Mouse (Mus musculus): ENCODE measurements around the gene Nlrc3. TPM values are rescaled to one million over a fixed set of nuclear protein-coding genes. Genes with fewer than 3 reads are reported as not detected.
"Not testable (repeated sequence)": the region's sequence is repeated elsewhere in the genome, so short reads cannot be mapped to it uniquely, and the experiment has no call there.

The Nlrc3 gene
- polyA plus RNA-seq, 1 experiment = not detected

GRCm38 (mm10) chr16:3983146-3983700 is 6.8 kb upstream of the Nlrc3 start:
- no peak for TF ChIP-seq GATA1 (IDR thresholded peaks at IDR 0.05; ENCODE audit: low read length)
- TF ChIP-seq TAL1 (IDR thresholded peaks at IDR 0.05; ENCODE audit: low read length) = no peak
- Histone ChIP-seq H3K4me1 (ENCODE audit: control insufficient read depth) (no peaks in the 10 kb centered on the region), H3K36me3 (ENCODE audit: control insufficient read depth) (peaks cover 99% of the 10 kb centered on the region), H3K9me3 (ENCODE audit: control insufficient read depth, low read length) (no peaks in the 10 kb centered on the region), H3K4me3 (replicated peaks) (no peak overlapping the region), H3K27me3 (ENCODE audit: control insufficient read depth) (no peaks in the 10 kb centered on the region)

- TF ChIP-seq GATA1 (IDR thresholded peaks at IDR 0.05; ENCODE audit: low read length) = no peak
- no peak for TF ChIP-seq TAL1 (IDR thresholded peaks at IDR 0.05; ENCODE audit: low read length)
Measured at GRCm38 (mm10) chr16:3982173-3982572, 5.7 kb upstream of the Nlrc3 start.

GRCm38 (mm10) chr16:3976712-3977111 is 280 bp upstream of the Nlrc3 start:
- no peaks in the 10 kb centered on the region for H3K27me3 ChIP-seq (ENCODE audit: control insufficient read depth)
- H3K36me3 ChIP-seq (ENCODE audit: control insufficient read depth) = peaks cover 43% of the 10 kb centered on the region
- no peak overlapping the region for H3K4me3 ChIP-seq (replicated peaks)
- peaks cover 18% of the 10 kb centered on the region for H3K4me1 ChIP-seq (ENCODE audit: control insufficient read depth)
- TF ChIP-seq TAL1 (IDR thresholded peaks at IDR 0.05; ENCODE audit: low read length) (no peak), GATA1 (IDR thresholded peaks at IDR 0.05; ENCODE audit: low read length) (no peak)
- H3K9me3 ChIP-seq (ENCODE audit: control insufficient read depth, low read length) = no peaks in the 10 kb centered on the region

More at GRCm38 (mm10) chr16:3982173-3982572, 5.7 kb upstream of the Nlrc3 start:
- Histone ChIP-seq H3K9me3 (ENCODE audit: control insufficient read depth, low read length) (no peaks in the 10 kb centered on the region), H3K4me1 (ENCODE audit: control insufficient read depth) (no peaks in the 10 kb centered on the region; the same call in 1 of the 2 replicates), H3K4me3 (replicated peaks) (no peak overlapping the region), H3K36me3 (ENCODE audit: control insufficient read depth) (peaks cover 98% of the 10 kb centered on the region), H3K27me3 (ENCODE audit: control insufficient read depth) (no peaks in the 10 kb centered on the region)

GRCm38 (mm10) chr16:3975658-3976057 is 774 bp downstream of the Nlrc3 start:
- peaks cover 18% of the 10 kb centered on the region for H3K4me1 ChIP-seq (ENCODE audit: control insufficient read depth)
- H3K27me3 ChIP-seq (ENCODE audit: control insufficient read depth) = no peaks in the 10 kb centered on the region
- TF ChIP-seq GATA1 (IDR thresholded peaks at IDR 0.05; ENCODE audit: low read length) (no peak), TAL1 (IDR thresholded peaks at IDR 0.05; ENCODE audit: low read length) (no peak)
- no peak overlapping the region for H3K4me3 ChIP-seq (replicated peaks)
- peaks cover 33% of the 10 kb centered on the region for H3K36me3 ChIP-seq (ENCODE audit: control insufficient read depth)
- no peaks in the 10 kb centered on the region for H3K9me3 ChIP-seq (ENCODE audit: control insufficient read depth, low read length)

- Histone ChIP-seq H3K4me1 (ENCODE audit: control insufficient read depth) (peaks cover 18% of the 10 kb centered on the region), H3K36me3 (ENCODE audit: control insufficient read depth) (peaks cover 21% of the 10 kb centered on the region)
- H3K27me3 ChIP-seq (ENCODE audit: control insufficient read depth); H3K9me3 ChIP-seq (ENCODE audit: control insufficient read depth, low read length); H3K4me3 ChIP-seq (replicated peaks): not testable (repeated sequence)
Measured at GRCm38 (mm10) chr16:3974456-3974855, 2.0 kb downstream of the Nlrc3 start.

GRCm38 (mm10) chr16:3965534-3965933 is 10.9 kb downstream of the Nlrc3 start:
- Histone ChIP-seq H3K4me3 (replicated peaks) (no peak overlapping the region), H3K9me3 (ENCODE audit: control insufficient read depth, low read length) (no peaks in the 10 kb centered on the region)
- TF ChIP-seq GATA1 (IDR thresholded peaks at IDR 0.05; ENCODE audit: low read length) = no peak

GRCm38 (mm10) chr16:3964990-3965389 is 11.4 kb downstream of the Nlrc3 start:
- no peaks in the 10 kb centered on the region for H3K27me3 ChIP-seq (ENCODE audit: control insufficient read depth)
- TF ChIP-seq GATA1 (IDR thresholded peaks at IDR 0.05; ENCODE audit: low read length) (no peak), TAL1 (IDR thresholded peaks at IDR 0.05; ENCODE audit: low read length) (no peak)
- no peaks in the 10 kb centered on the region for H3K36me3 ChIP-seq (ENCODE audit: control insufficient read depth)
- no peaks in the 10 kb centered on the region for H3K9me3 ChIP-seq (ENCODE audit: control insufficient read depth, low read length)
- no peak overlapping the region for H3K4me3 ChIP-seq (replicated peaks)
- no peaks in the 10 kb centered on the region for H3K4me1 ChIP-seq (ENCODE audit: control insufficient read depth)

More at GRCm38 (mm10) chr16:3965534-3965933, 10.9 kb downstream of the Nlrc3 start:
- no peaks in the 10 kb centered on the region for H3K36me3 ChIP-seq (ENCODE audit: control insufficient read depth)
- no peaks in the 10 kb centered on the region for H3K4me1 ChIP-seq (ENCODE audit: control insufficient read depth)
- no peaks in the 10 kb centered on the region for H3K27me3 ChIP-seq (ENCODE audit: control insufficient read depth)

- H3K27me3 ChIP-seq (ENCODE audit: control insufficient read depth) = no peaks in the 10 kb centered on the region
- H3K9me3 ChIP-seq (ENCODE audit: control insufficient read depth, low read length) = no peaks in the 10 kb centered on the region
- H3K36me3 ChIP-seq (ENCODE audit: control insufficient read depth) = no peaks in the 10 kb centered on the region
Measured at GRCm38 (mm10) chr16:3959261-3959660, 17.2 kb downstream of the Nlrc3 start.

GRCm38 (mm10) chr16:3956369-3956768 is 20.1 kb downstream of the Nlrc3 start:
- Histone ChIP-seq H3K4me1 (ENCODE audit: control insufficient read depth) (no peaks in the 10 kb centered on the region), H3K4me3 (replicated peaks) (no peak overlapping the region), H3K36me3 (ENCODE audit: control insufficient read depth) (no peaks in the 10 kb centered on the region), H3K27me3 (ENCODE audit: control insufficient read depth) (no peaks in the 10 kb centered on the region), H3K9me3 (ENCODE audit: control insufficient read depth, low read length) (no peaks in the 10 kb centered on the region)
- TF ChIP-seq TAL1 (IDR thresholded peaks at IDR 0.05; ENCODE audit: low read length) (no peak), GATA1 (IDR thresholded peaks at IDR 0.05; ENCODE audit: low read length) (no peak)

More at GRCm38 (mm10) chr16:3959261-3959660, 17.2 kb downstream of the Nlrc3 start:
- TF ChIP-seq GATA1 (IDR thresholded peaks at IDR 0.05; ENCODE audit: low read length) = no peak
- no peak for TF ChIP-seq TAL1 (IDR thresholded peaks at IDR 0.05; ENCODE audit: low read length)
- no peak overlapping the region for H3K4me3 ChIP-seq (replicated peaks)
- H3K4me1 ChIP-seq (ENCODE audit: control insufficient read depth) = no peaks in the 10 kb centered on the region

GRCm38 (mm10) chr16:3951141-3951540 is 25.3 kb downstream of the Nlrc3 start:
- no peaks in the 10 kb centered on the region for H3K27me3 ChIP-seq (ENCODE audit: control insufficient read depth)
- TF ChIP-seq TAL1 (IDR thresholded peaks at IDR 0.05; ENCODE audit: low read length) = no peak
- no peak for TF ChIP-seq GATA1 (IDR thresholded peaks at IDR 0.05; ENCODE audit: low read length)
- no peaks in the 10 kb centered on the region for H3K4me1 ChIP-seq (ENCODE audit: control insufficient read depth)
- H3K4me3 ChIP-seq (replicated peaks) = no peak overlapping the region
- H3K9me3 ChIP-seq (ENCODE audit: control insufficient read depth, low read length) = no peaks in the 10 kb centered on the region
- H3K36me3 ChIP-seq (ENCODE audit: control insufficient read depth) = no peaks in the 10 kb centered on the region

Data from erythroblast, embryonic 14.5 days (primary cell).